Mouse (Mus musculus) mouse embryonic stem cell (cell line): ENCODE data around the gene Omt2a.
"Not testable (repeated sequence)": the region's sequence is repeated elsewhere in the genome, so short reads cannot be mapped to it uniquely, and the experiment has no call there.

Source experiments
- in situ Hi-C, 2 experiments: fragments of 300-500 bp; cut with MboI; formaldehyde crosslinking; loops; 1 replicate in 1 of 2; 3 replicates in 1 of 2; pipeline ENCODE4 v1.14.3; 2019 to 2020; ENCODE audit warnings: low sequenced_read_pairs in 2 of 2, low pct_unique_long_range_greater_than_20kb in 1 of 2, mixed read lengths in 1 of 2; ENCODE audit not compliant: unreplicated experiment in 1 of 2

Omt2a gene

DNA sequence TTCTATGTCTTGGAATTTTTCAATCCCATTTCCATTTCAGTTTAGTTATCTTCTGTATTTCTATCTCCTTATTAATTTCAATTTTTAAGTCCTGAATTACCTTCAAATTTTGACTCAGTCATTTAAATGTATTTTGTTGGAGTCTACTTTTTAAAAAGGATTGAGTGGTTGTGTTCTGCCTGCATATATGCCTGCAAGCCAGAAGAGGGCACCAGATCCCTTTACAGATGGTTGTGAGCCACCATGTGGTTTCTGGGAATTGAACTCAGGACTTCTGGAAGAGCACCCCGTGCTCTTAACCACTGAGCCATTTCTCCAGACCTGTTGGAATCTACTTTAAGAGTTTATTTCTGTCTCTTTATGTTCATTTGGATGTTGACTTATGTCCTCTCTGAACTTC lies 4.9 kb upstream of the Omt2a start:
- in situ Hi-C loops, result no loop called here

DNA sequence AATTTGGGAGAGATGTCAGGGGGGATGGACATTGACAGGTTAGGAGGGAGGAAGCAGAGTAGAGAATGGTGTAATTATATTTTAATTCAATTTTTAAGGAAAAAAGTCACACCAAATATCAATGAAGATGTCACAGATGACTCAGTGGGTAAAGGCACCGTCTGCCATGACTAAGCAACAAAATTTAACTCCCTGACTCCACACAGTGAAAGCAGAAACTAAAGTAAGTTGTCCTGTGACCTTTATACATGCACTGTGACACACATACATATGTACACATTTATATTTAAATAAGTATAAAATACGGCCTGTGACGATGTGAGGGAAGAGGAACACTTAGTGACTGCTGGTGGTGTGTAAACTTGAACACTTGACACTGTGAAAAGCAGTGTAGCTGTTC lies 6.5 kb downstream of the Omt2a start:
- in situ Hi-C loops, result not testable (repeated sequence)

GRCm38 (mm10) chr9:78299143-78299542 lies 15.5 kb downstream of the Omt2a start:
- in situ Hi-C loops, result not testable (repeated sequence)

DNA sequence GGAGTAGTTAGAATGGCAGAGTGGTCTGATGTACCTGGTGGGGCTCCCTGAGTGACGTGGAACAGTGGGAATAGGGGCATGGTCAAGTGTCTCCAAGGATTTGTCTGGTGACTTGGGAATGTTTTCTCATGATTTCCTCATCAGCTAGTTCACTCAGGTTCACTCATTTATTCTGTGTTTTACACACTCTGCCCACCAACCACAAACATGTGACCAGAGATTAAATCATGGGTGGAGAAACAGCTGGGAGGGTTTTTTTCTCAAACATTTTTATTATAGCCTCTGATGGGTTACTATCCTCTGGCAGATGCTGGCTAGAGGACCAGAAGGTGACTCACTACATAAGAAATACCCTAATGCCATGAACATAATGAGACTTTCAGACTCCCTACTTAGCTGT lies 16.4 kb downstream of the Omt2a start:
- in situ Hi-C loops, result no loop called here

- in situ Hi-C loops, result not testable (repeated sequence)
Measured at GRCm38 (mm10) chr9:78296089-78296488, 18.5 kb downstream of the Omt2a start.

DNA sequence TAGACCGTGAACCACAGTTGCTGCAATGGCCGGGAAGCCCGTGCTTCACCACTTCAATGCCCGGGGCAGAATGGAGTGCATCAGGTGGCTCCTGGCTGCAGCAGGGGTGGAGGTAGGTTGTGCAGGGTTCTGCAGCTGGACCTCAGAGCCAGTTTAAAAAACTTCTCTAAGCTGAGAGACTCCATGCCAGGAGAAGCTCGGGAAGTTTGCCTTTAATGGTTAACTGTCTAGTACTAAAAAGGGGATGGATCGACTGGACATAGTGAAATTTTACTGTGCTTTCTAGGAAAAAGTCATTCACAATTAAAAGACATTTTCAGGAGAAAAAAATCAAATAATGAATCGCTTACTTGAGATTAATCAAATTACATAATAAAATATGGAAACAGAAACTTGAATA lies 19.8 kb downstream of the Omt2a start:
- in situ Hi-C loops, result not testable (repeated sequence)

DNA sequence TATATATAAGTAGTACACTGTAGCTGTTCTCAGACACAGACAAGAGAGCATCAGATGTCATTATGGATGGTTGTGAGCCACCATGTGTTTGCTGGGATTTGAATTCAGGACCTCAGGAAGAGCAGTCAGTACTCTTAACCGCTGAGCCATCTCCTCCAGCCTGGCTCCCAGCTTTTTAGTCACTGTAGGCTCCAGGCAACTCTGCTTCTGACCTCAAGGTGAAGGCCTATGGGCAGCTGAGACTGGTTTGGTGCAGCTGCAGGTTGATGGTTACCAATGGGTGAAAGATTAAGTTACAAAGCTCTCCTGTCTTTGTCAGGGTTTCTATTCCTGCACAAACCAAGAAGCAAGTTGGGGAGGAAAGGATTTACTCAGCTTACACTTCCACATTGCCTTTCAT lies 20.9 kb downstream of the Omt2a start:
- in situ Hi-C loops, result not testable (repeated sequence)

GRCm38 (mm10) chr9:78292462-78292861 lies 22.1 kb downstream of the Omt2a start:
- in situ Hi-C loops, result not testable (repeated sequence)

- in situ Hi-C loops, result not testable (repeated sequence)
Measured at GRCm38 (mm10) chr9:78289723-78290122, 24.9 kb downstream of the Omt2a start, which contains the start of gene Gm10639. Gene Gm10639 (plus strand): TSS chr9:78289923.

DNA sequence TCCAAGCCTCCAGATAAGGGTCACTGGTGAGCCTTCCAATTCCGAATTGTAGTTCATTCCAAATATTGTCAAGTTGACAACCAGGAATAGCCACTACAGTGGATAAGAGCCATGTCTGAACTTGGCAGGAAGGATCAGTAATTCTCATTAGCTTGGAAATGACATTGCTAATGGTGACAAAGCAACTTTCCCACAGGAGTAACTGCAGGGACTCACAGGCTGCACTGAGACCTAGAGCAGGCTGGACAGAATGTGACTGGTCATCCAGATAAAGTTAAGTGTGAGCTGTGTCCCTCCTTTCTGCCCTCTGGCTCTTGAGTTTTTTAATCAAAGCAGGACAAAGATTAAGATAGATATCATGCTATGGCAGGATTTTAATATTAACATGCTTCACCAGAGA lies 25.5 kb downstream of the Omt2a start:
- in situ Hi-C loops, result not testable (repeated sequence)

DNA sequence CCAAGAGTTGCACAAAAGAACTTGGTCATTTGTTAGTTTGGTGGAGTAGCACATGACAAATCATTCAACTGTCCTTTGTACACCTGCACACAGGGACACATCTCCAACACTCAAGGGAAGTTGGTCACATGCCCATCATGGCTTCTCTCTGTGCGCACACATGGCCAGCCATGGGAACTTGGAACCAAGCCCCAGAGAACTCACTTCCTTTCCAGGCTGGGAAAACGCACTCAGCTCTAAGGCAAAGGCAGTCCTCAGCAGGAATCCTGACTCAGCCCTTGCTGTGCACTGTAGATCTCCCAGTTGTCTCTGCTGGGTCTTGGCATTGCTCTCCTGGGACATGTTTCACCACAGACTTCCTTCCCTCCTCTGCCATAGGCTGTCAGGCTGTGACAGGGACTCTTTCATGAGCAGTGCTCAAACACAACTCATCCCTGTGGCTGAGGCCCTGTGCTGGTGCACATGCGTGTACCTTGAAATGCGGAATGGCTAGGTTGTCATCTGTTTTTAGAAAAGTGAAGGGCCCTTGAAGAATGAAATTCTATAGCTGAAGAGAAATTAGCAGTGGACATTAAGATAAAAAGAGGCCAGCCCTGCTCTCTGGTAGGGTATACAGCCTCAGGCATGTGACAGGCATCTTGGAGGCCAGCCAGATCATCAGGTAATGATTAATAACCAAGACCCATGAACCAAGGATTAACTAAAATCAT lies 32.4 kb downstream of the Omt2a start:
- in situ Hi-C loops, result not testable (repeated sequence)

GRCm38 (mm10) chr9:78270945-78271344 lies 43.7 kb downstream of the Omt2a start:
- in situ Hi-C loops, result not testable (repeated sequence)
